Mouse (Mus musculus): ENCODE data around the gene Cel. TPM values are rescaled to one million over a fixed set of nuclear protein-coding genes. Genes with fewer than 3 reads are reported as not detected.

Gene Cel
- polyA plus RNA-seq, 1 experiment, result 1,688 TPM

GRCm38 (mm10) chr2:28606601-28607340 is 43.6 kb upstream of the Cel start:
- Histone ChIP-seq H3K27ac (ENCODE audit: insufficient read depth, low read length) (no peak overlapping the region), H3K4me1 (ENCODE audit: control insufficient read depth, insufficient read depth, insufficient read length) (peaks cover 10% of the 10 kb centered on the region), H3K27me3 (ENCODE audit: control insufficient read depth, insufficient read depth, low read length) (no peaks in the 10 kb centered on the region), H3K36me3 (ENCODE audit: control insufficient read depth, insufficient read depth, low read length) (no peaks in the 10 kb centered on the region), H3K4me3 (ENCODE audit: extremely low read depth, insufficient read depth, insufficient read length) (no peak overlapping the region)
- no peak for TF ChIP-seq POLR2A (IDR thresholded peaks at IDR 0.05; ENCODE audit: low read depth, low read length)
- TF ChIP-seq CTCF (IDR thresholded peaks at IDR 0.05; ENCODE audit: extremely low read depth, insufficient read depth, insufficient read length, insufficient replicate concordance), result no peak; the same call in 1 of the 2 replicates
- WGBS, result 74% methylated on average over 8 of the region's 8 CpGs
- no peak for DNase-seq (ENCODE audit: low read depth in 1 of 2, low spot score in 2 of 2)

- no peak overlapping the region for H3K4me3 ChIP-seq (ENCODE audit: extremely low read depth, insufficient read depth, insufficient read length)
- no peak for TF ChIP-seq POLR2A (IDR thresholded peaks at IDR 0.05; ENCODE audit: low read depth, low read length)
- TF ChIP-seq CTCF (IDR thresholded peaks at IDR 0.05; ENCODE audit: extremely low read depth, insufficient read depth, insufficient read length, insufficient replicate concordance), result no peak
- 20% methylated on average over 14 of the region's 14 CpGs for WGBS
Measured at GRCm38 (mm10) chr2:28605789-28606541, 42.8 kb upstream of the Cel start.

GRCm38 (mm10) chr2:28603542-28603941 is 40.3 kb upstream of the Cel start:
- Histone ChIP-seq H3K36me3 (ENCODE audit: control insufficient read depth, insufficient read depth, low read length) (no peaks in the 10 kb centered on the region), H3K4me3 (ENCODE audit: extremely low read depth, insufficient read depth, insufficient read length) (no peak overlapping the region), H3K4me1 (ENCODE audit: control insufficient read depth, insufficient read depth, insufficient read length) (peaks cover 10% of the 10 kb centered on the region), H3K27ac (ENCODE audit: insufficient read depth, low read length) (no peak overlapping the region), H3K27me3 (ENCODE audit: control insufficient read depth, insufficient read depth, low read length) (no peaks in the 10 kb centered on the region)
- TF ChIP-seq POLR2A (IDR thresholded peaks at IDR 0.05; ENCODE audit: low read depth, low read length) (no peak), CTCF (IDR thresholded peaks at IDR 0.05; ENCODE audit: extremely low read depth, insufficient read depth, insufficient read length, insufficient replicate concordance) (no peak)
- no peak for DNase-seq (ENCODE audit: low read depth in 1 of 2, low spot score in 2 of 2)
- WGBS, result 87% methylated on average over 5 of the region's 5 CpGs

More at GRCm38 (mm10) chr2:28605789-28606541, 42.8 kb upstream of the Cel start:
- no peak for DNase-seq (ENCODE audit: low read depth in 1 of 2, low spot score in 2 of 2)
- Histone ChIP-seq H3K27ac (ENCODE audit: insufficient read depth, low read length) (peak overlapping the region; percentile 5; the same call in 1 of the 2 replicates), H3K36me3 (ENCODE audit: control insufficient read depth, insufficient read depth, low read length) (no peaks in the 10 kb centered on the region), H3K27me3 (ENCODE audit: control insufficient read depth, insufficient read depth, low read length) (no peaks in the 10 kb centered on the region), H3K4me1 (ENCODE audit: control insufficient read depth, insufficient read depth, insufficient read length) (peaks cover 10% of the 10 kb centered on the region)

- DNase-seq (ENCODE audit: low read depth in 1 of 2, low spot score in 2 of 2), result no peak
- Histone ChIP-seq H3K27me3 (ENCODE audit: control insufficient read depth, insufficient read depth, low read length) (no peaks in the 10 kb centered on the region), H3K36me3 (ENCODE audit: control insufficient read depth, insufficient read depth, low read length) (no peaks in the 10 kb centered on the region), H3K4me3 (ENCODE audit: extremely low read depth, insufficient read depth, insufficient read length) (no peak overlapping the region), H3K27ac (ENCODE audit: insufficient read depth, low read length) (peak overlapping the region; percentile 32; the same call in 1 of the 2 replicates), H3K4me1 (ENCODE audit: control insufficient read depth, insufficient read depth, insufficient read length) (peaks cover 14% of the 10 kb centered on the region)
- WGBS, result 81% methylated on average over 12 of the region's 12 CpGs
- TF ChIP-seq POLR2A (IDR thresholded peaks at IDR 0.05; ENCODE audit: low read depth, low read length), result no peak
- TF ChIP-seq CTCF (IDR thresholded peaks at IDR 0.05; ENCODE audit: extremely low read depth, insufficient read depth, insufficient read length, insufficient replicate concordance), result no peak
Measured at GRCm38 (mm10) chr2:28601720-28602590, 38.8 kb upstream of the Cel start.

GRCm38 (mm10) chr2:28599569-28599900 is 36.3 kb upstream of the Cel start:
- H3K36me3 ChIP-seq (ENCODE audit: control insufficient read depth, insufficient read depth, low read length), result no peaks in the 10 kb centered on the region
- no peak for DNase-seq (ENCODE audit: low read depth in 1 of 2, low spot score in 2 of 2)
- TF ChIP-seq POLR2A (IDR thresholded peaks at IDR 0.05; ENCODE audit: low read depth, low read length), result no peak
- TF ChIP-seq CTCF (IDR thresholded peaks at IDR 0.05; ENCODE audit: extremely low read depth, insufficient read depth, insufficient read length, insufficient replicate concordance), result no peak
- H3K27ac ChIP-seq (ENCODE audit: insufficient read depth, low read length), result no peak overlapping the region
- 11% methylated on average over 6 of the region's 6 CpGs for WGBS
- H3K27me3 ChIP-seq (ENCODE audit: control insufficient read depth, insufficient read depth, low read length), result no peaks in the 10 kb centered on the region
- peaks cover 4% of the 10 kb centered on the region; the same call in 1 of the 2 replicates for H3K4me1 ChIP-seq (ENCODE audit: control insufficient read depth, insufficient read depth, insufficient read length)
- H3K4me3 ChIP-seq (ENCODE audit: extremely low read depth, insufficient read depth, insufficient read length), result no peak overlapping the region

GRCm38 (mm10) chr2:28598692-28599568 is 35.7 kb upstream of the Cel start:
- H3K27me3 ChIP-seq (ENCODE audit: control insufficient read depth, insufficient read depth, low read length), result no peaks in the 10 kb centered on the region
- no peak for DNase-seq (ENCODE audit: low read depth in 1 of 2, low spot score in 2 of 2)
- no peak overlapping the region for H3K4me3 ChIP-seq (ENCODE audit: extremely low read depth, insufficient read depth, insufficient read length)
- peaks cover 4% of the 10 kb centered on the region; the same call in 1 of the 2 replicates for H3K4me1 ChIP-seq (ENCODE audit: control insufficient read depth, insufficient read depth, insufficient read length)
- no peak for TF ChIP-seq POLR2A (IDR thresholded peaks at IDR 0.05; ENCODE audit: low read depth, low read length)
- TF ChIP-seq CTCF (IDR thresholded peaks at IDR 0.05; ENCODE audit: extremely low read depth, insufficient read depth, insufficient read length, insufficient replicate concordance), result no peak
- WGBS, result 24% methylated on average over 12 of the region's 12 CpGs
- no peaks in the 10 kb centered on the region for H3K36me3 ChIP-seq (ENCODE audit: control insufficient read depth, insufficient read depth, low read length)
- no peak overlapping the region for H3K27ac ChIP-seq (ENCODE audit: insufficient read depth, low read length)

Measured in spleen, adult 2 months (tissue).